Mouse (Mus musculus): ENCODE data around the gene Ldlr. TPM values are rescaled to one million over a fixed set of nuclear protein-coding genes. Genes with fewer than 3 reads are reported as not detected.

Ldlr gene
- polyA plus RNA-seq (2012; rRNA removed): 23.3 and 25.4 TPM in 2 replicates

DNA sequence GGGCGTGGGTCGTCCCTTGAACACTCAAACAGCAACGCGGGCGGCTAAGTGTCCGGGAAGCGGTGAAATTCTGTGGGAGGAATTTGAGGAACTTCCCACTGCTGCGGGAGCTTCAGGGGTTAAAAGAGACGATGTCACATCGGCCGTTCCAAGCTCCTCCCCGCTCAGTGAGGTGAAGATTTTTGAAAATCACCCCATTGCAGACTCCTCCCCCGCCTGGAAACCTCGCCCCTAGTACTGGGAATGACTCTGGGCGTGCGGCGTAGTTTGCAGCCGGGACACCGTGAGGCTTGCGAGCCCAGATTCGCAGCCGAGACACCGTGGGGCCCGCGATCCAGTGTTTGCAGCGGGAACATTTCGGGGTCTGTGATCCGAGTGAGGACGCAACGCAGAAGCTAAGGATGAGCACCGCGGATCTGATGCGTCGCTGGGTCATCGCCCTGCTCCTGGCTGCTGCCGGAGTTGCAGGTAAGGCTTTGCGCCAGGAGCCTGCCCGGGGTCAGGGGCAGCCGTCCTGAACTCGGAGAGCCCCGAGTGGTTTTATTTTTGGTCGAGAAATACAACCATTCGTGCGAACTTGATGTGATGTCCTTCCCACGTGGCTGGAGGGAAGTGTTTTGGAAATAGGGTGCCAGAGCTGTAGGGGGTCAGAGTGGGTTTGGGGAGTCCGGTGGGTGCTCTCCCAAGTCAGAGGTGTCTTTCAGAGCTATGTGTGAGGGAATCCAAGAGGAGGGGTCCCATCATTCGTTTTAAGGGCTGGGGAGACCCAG lies at the start of gene Ldlr:
Ldlr (plus strand) TSS at position 107 of the 770 bp plus-strand sequence.

DNA sequence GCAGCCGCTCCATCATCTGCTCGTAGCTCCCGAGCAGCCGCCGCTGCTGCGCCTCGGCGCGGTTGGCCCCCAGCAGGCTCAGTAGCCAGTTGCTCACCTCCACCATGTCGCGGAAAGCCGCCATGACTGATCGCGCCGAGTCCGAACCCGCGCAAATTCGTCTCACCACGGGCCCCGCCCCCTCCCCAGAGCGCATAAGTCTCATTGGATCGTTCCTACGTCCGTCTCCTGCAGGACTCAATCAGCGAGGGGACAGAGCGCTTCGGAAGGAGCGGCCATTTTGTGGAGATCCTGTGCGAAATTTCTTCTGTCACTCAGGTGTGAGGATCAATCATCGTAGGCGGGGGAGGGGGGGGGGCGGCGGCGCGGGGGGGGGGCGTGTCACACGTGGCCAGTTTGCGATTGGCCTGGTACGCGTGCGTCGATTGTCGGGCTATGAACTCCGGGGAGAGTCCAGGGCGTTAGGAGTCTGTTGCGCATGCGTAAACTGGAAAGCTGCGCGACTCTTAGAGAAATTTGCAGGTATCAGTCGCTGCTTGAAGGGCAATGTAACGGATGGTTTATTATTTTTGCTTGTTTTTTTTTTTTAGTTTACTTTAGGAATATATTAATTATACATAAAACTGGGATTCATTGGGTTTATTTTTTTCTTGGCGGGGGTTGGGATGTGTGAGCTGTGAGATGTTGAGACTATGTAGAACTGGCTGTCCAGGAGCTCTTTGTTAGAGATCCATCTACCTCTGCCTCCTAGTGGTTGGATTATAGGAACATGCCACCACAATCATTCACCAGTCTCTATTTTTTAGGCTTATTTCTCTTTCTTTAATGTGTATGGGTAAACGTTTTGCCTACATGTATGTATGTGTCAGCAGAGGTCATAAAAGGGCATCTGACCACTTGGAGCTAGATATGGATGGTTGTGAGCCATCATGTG lies 37.1 kb downstream of the Ldlr start, which contains the start of gene Spc24:
Spc24 (minus strand) TSS at position 149 of the 934 bp plus-strand sequence.

DNA sequence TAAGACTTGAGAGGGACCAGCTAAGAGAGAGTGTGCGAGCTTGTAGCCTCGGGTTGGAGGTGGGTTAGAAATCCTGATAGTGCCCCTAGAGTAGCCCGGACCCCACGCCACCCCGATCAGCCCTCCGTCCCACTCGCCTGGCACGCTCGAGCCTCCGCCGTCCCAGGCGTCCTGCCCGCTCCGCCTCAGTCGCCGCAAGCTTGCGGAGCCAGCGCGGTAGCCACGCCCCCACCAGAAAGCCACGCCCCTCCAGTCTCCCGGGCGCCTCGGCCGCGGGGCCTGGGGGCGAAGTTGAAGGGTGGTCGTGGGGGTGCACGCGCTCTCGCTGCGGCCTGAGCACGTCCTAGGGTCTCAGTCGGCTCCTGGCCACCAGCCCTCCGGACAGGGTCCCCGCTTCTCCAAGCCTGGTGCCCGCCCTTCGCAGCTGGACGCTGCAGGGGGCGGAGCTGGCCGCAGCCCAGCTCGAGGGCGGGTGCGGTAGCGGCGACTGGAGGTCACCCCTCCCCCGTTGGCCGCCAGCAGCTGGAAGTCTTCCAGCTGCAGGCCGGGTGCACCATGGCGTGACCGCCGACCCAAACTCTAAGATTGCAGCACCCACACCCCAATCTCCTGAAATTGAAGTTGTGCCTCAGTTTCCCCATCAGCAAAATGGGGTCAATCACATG lies 75.2 kb downstream of the Ldlr start, which contains the start of gene Kank2:
Kank2 (minus strand) TSS at position 400 of the 665 bp plus-strand sequence.

Other genes with a start within 250 kb of the Ldlr start
- 18.9 and 20.8 TPM in 2 replicates for gene Tmed1, start 213.2 kb upstream of the Ldlr start, polyA plus RNA-seq (2012; rRNA removed)
- gene AB124611, start 197.3 kb upstream of the Ldlr start, polyA plus RNA-seq (2012; rRNA removed): 19.9 and 20.6 TPM in 2 replicates
- gene Carm1, start 176.6 kb upstream of the Ldlr start, polyA plus RNA-seq (2012; rRNA removed): 15.1 and 20.3 TPM in 2 replicates
- 13.7 and 14.3 TPM in 2 replicates for gene Timm29, start 130.8 kb upstream of the Ldlr start, polyA plus RNA-seq (2012; rRNA removed)
- 12.8 and 14.3 TPM in 2 replicates for gene Yipf2, start 130.7 kb upstream of the Ldlr start, polyA plus RNA-seq (2012; rRNA removed)
- gene Smarca4, start 107.3 kb upstream of the Ldlr start, polyA plus RNA-seq (2012; rRNA removed): 14.1 and 16.4 TPM in 2 replicates
- 25.7 and 26.4 TPM in 2 replicates for gene Spc24, start 36.8 kb downstream of the Ldlr start, polyA plus RNA-seq (2012; rRNA removed)
- 8.2 and 9.7 TPM in 2 replicates for gene Kank2, start 75.3 kb downstream of the Ldlr start, polyA plus RNA-seq (2012; rRNA removed)
- gene Angptl8, start 112.0 kb downstream of the Ldlr start, polyA plus RNA-seq (2012; rRNA removed): 176 and 212 TPM in 2 replicates
- gene Dock6, start 129.2 kb downstream of the Ldlr start, polyA plus RNA-seq (2012; rRNA removed): 25.2 and 25.3 TPM in 2 replicates
- gene Rab3d, start 194.7 kb downstream of the Ldlr start, polyA plus RNA-seq (2012; rRNA removed): 18.4 and 22.1 TPM in 2 replicates
- gene Ccdc159, start 204.0 kb downstream of the Ldlr start, polyA plus RNA-seq (2012; rRNA removed): 4.7 and 5.0 TPM in 2 replicates
- 183 and 222 TPM in 2 replicates for gene Tmem205, start 204.1 kb downstream of the Ldlr start, polyA plus RNA-seq (2012; rRNA removed)
- 8.6 and 10.1 TPM in 2 replicates for gene Plppr2, start 213.6 kb downstream of the Ldlr start, polyA plus RNA-seq (2012; rRNA removed)
- gene Swsap1, start 232.3 kb downstream of the Ldlr start, polyA plus RNA-seq (2012; rRNA removed): 1.4 and 1.6 TPM in 2 replicates
- gene Epor, start 240.0 kb downstream of the Ldlr start, polyA plus RNA-seq (2012; rRNA removed): 51.5 and 56.7 TPM in 2 replicates

All from liver, embryonic 18 days (tissue).